Mouse (Mus musculus) olfactory bulb, adult 2 months (tissue): ENCODE data around the gene Ankrd44.

Experiments
- CTCF ChIP-seq: fragments of 200-500 bp; IDR thresholded peaks from 2 replicates; pipeline ENCODE4 v1.5.1; 2012; ENCODE audit warnings: low read depth, mild to moderate bottlenecking, low read length, moderate library complexity; ENCODE audit not compliant: insufficient read depth
- POLR2A ChIP-seq: fragments of 200-500 bp; IDR thresholded peaks from 2 replicates; pipeline ENCODE4 v1.6.1; 2012; ENCODE audit warnings: mild to moderate bottlenecking, low read depth, low read length, moderate library complexity; ENCODE audit not compliant: insufficient read depth

DNA sequence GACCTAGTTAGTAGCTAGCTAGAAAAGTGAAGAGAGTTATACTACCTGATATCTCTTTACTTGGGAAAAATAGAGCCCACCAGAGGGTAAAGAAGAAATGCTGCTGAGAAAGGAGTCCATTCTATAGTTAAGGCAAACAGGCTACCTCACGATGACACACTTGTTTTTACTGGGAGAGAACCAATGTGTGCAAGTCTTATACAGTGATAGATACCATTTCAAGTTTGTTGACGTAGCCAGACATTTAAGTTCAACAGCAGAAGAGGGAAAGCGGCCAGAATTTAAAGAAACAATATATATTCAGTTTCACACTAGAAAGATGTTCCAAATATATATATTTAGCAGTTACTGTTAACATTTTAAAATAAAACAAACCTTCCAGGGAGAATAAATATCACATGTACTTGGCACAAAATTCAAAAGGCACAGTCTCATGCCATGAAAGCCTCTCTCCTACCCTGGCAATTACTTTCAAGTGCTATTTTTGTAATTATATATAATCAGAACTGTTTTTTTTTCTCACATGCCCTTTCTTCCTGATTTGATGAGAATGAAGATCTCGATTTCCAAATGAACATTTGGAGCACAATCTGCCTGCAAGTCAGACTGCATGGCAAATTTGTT, 328.5 kb downstream of the Ankrd44 start:
- no peak for TF ChIP-seq CTCF
- TF ChIP-seq POLR2A: no peak
